Mouse (Mus musculus): ENCODE measurements around the gene Gnai3. TPM values are rescaled to one million over a fixed set of nuclear protein-coding genes. Genes with fewer than 3 reads are reported as not detected.

The Gnai3 gene
- polyA plus RNA-seq, 1 experiment from 2014 or later = 177 TPM

GRCm38 (mm10) chr3:108061420-108061819, 84.5 kb downstream of the Gnai3 start:
- peak overlapping the region; percentile 35 for H3K4me2 ChIP-seq (ENCODE audit: low read depth, low read length)
- 15% methylated on average over 7 of the region's 7 CpGs for WGBS
- H3K4me1 ChIP-seq (ENCODE audit: control insufficient read depth, insufficient read depth, low read length) = no peaks in the 10 kb centered on the region
- no peaks in the 10 kb centered on the region for H3K36me3 ChIP-seq (ENCODE audit: control insufficient read depth, insufficient read depth, low read length)
- H3K4me3 ChIP-seq (replicated peaks; ENCODE audit: low read length) = no peak overlapping the region
- ATAC-seq (ENCODE audit: insufficient read depth, low FRiP score) = 0 out of 2 replicates have a peak, but pooled peaks have one; percentile 18
- H3K27ac ChIP-seq (ENCODE audit: low read length) = no peak overlapping the region
- H3K9ac ChIP-seq (ENCODE audit: low read length) = 0 out of 2 replicates have a peak overlapping the region, but pooled peaks have one; percentile 31
- no peaks in the 10 kb centered on the region for H3K9me3 ChIP-seq (replicated peaks; ENCODE audit: control insufficient read depth, low read length)
- H3K27me3 ChIP-seq (ENCODE audit: control insufficient read depth, insufficient read depth, low read length) = no peaks in the 10 kb centered on the region

Other genes starting within 250 kb of the Gnai3 start
- gene Gstm7, start 214.3 kb downstream of the Gnai3 start, polyA plus RNA-seq (2015; fragmentation: Nextera tagmentation; extraction: Ambion mirVana) = 24.7 and 24.8 TPM in 2 replicates
- gene Gstm6, start 202.4 kb downstream of the Gnai3 start, polyA plus RNA-seq (2015; fragmentation: Nextera tagmentation; extraction: Ambion mirVana) = 10.4 and 11.2 TPM in 2 replicates
- 63.5 and 80.8 TPM in 2 replicates for gene Gstm3, start 176.9 kb downstream of the Gnai3 start, polyA plus RNA-seq (2015; fragmentation: Nextera tagmentation; extraction: Ambion mirVana)
- 196 and 225 TPM in 2 replicates for gene Gstm2, start 159.7 kb downstream of the Gnai3 start, polyA plus RNA-seq (2015; fragmentation: Nextera tagmentation; extraction: Ambion mirVana)
- gene Gstm1, start 128.2 kb downstream of the Gnai3 start, polyA plus RNA-seq (2015; fragmentation: Nextera tagmentation; extraction: Ambion mirVana) = 513 and 679 TPM in 2 replicates
- 26.5 and 29.6 TPM in 2 replicates for gene Gstm4, start 101.3 kb downstream of the Gnai3 start, polyA plus RNA-seq (2015; fragmentation: Nextera tagmentation; extraction: Ambion mirVana)
- 49.8 and 51.9 TPM in 2 replicates for gene Ampd2, start 59.5 kb downstream of the Gnai3 start, polyA plus RNA-seq (2015; fragmentation: Nextera tagmentation; extraction: Ambion mirVana)
- gene Gnat2, start 53.4 kb downstream of the Gnai3 start, polyA plus RNA-seq (2015; fragmentation: Nextera tagmentation; extraction: Ambion mirVana) = 1.3 TPM in 2 replicates
- 0.15 and 0.20 TPM in 2 replicates for gene Gpr61, start 8.7 kb upstream of the Gnai3 start, polyA plus RNA-seq (2015; fragmentation: Nextera tagmentation; extraction: Ambion mirVana)
- gene Amigo1, start 40.2 kb upstream of the Gnai3 start, polyA plus RNA-seq (2015; fragmentation: Nextera tagmentation; extraction: Ambion mirVana) = 2.4 and 3.1 TPM in 2 replicates
- gene Cyb561d1, start 55.1 kb upstream of the Gnai3 start, polyA plus RNA-seq (2015; fragmentation: Nextera tagmentation; extraction: Ambion mirVana) = 4.3 and 4.4 TPM in 2 replicates
- 11.5 and 12.5 TPM in 2 replicates for gene Atxn7l2, start 64.8 kb upstream of the Gnai3 start, polyA plus RNA-seq (2015; fragmentation: Nextera tagmentation; extraction: Ambion mirVana)
- gene Sypl2, start 80.5 kb upstream of the Gnai3 start, polyA plus RNA-seq (2015; fragmentation: Nextera tagmentation; extraction: Ambion mirVana) = 0.15 and 3.4 TPM in 2 replicates
- 230 TPM in 2 replicates for gene Psma5, start 110.8 kb upstream of the Gnai3 start, polyA plus RNA-seq (2015; fragmentation: Nextera tagmentation; extraction: Ambion mirVana)
- gene Sort1, start 137.9 kb upstream of the Gnai3 start, polyA plus RNA-seq (2015; fragmentation: Nextera tagmentation; extraction: Ambion mirVana) = 7.4 and 8.6 TPM in 2 replicates
- gene Mybphl, start 218.8 kb upstream of the Gnai3 start, polyA plus RNA-seq (2015; fragmentation: Nextera tagmentation; extraction: Ambion mirVana) = not detected in 2 replicates
- gene Psrc1, start 237.7 kb upstream of the Gnai3 start, polyA plus RNA-seq (2015; fragmentation: Nextera tagmentation; extraction: Ambion mirVana) = 35.6 and 36.7 TPM in 2 replicates

Measured in stomach, embryonic 16.5 days (tissue).